Mouse (Mus musculus): ENCODE measurements around the gene Ripply1.
"Not testable (repeated sequence)": the region's sequence is repeated elsewhere in the genome, so short reads cannot be mapped to it uniquely, and the experiment has no call there.

Ripply1 gene

DNA sequence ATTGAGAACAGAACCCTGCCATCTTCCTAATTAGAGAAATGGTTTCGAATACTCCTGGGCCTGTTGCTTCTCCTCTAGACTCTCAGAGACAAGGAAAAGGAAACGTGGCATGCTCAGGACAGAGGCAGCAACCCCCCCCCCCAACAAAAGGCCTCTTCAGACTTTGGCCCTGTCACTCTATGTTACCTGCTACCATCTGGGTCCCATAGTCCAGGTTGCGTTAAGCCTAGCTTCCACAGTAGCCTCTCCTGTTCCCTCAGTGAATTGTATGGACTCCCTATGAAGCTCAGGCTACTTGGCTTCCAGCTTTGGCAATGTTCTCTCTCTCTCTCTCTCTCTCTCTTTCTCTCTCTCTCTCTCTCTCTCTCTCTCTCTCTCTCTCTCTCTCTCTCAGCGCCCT is 590 bp downstream of the Ripply1 start:
- no peak for DNase-seq (ENCODE audit: low read depth, low spot score)

DNA sequence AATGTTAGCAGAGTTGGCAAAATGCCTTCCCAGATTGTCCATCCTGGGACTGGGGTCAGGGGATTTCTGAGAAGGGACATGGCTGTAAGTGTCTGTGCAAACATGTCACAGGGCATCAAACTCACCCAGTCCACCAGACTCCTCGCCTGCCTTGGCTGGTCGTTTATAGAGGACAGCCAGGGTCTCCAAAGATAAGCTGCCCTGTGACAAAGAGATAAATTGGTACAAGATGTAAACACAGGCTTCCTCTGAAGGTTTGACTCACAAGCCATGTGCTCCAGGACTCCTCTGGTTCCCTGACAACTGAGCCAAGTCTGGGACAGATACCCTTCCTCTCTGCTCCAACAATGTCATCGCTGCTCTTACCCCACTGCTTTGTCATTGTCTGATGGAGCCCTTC is 1.2 kb downstream of the Ripply1 start:
- no peak for DNase-seq (ENCODE audit: low read depth, low spot score)

DNA sequence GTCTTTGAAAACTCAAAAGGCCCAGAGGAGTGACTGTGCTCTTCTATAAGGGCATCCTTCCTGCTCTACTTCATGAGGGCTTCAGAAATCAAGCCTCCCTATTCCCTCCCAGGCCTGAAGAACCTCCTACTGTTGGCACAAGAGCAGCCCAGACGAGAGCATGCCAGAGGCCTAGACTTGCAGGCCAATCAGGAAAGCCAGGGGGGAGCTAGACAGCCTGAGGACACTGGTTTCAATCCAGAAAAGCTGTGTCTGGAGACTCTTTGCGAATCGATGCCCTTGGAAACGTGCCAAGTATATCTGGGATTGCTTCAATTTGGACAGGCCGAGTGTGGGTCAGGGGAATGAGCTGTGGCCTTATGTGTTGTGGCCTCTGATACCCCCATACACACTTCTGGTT is 2.8 kb downstream of the Ripply1 start:
- no peak for DNase-seq (ENCODE audit: low read depth, low spot score)

DNA sequence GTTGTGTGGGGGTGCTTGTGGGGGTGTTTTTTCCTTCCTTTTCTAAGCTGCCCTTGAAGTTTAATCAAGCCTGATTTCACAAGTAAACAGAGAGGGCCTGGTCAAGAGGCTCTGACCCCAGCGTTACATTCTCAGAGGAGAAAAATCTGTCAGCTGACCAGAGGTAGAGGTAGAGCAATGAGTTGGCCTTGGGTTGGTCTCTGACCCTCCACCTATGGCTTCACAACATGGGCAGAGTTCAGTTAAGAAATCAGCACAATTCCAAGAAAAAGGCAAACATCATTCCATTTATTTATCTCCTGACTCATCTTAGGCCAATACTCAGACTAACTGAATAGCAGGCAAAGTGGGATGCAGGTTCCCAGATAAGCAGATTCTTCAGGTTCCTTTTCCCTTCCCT is 3.3 kb downstream of the Ripply1 start:
- no peak for DNase-seq (ENCODE audit: low read depth, low spot score)

DNA sequence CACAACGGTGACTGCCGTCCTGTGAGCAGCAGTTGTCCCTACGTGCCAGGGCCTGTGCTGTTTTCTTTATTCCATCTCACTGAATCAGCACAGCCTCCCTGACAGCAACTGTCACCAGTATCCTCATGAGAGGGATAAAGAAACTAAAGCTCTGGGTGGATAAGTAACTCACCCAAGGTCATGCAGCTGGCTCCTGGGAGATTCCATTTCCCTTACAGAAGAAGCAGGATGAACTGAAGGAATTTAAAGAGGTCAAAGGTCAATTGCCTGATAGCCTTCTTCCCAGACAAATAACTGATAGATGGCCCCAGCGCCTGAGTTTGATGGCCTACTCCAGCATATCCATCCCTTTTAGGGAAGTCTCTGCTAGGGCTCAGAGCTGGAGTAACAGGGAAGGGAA is 4.8 kb downstream of the Ripply1 start:
- no peak for DNase-seq (ENCODE audit: low read depth, low spot score)

DNA sequence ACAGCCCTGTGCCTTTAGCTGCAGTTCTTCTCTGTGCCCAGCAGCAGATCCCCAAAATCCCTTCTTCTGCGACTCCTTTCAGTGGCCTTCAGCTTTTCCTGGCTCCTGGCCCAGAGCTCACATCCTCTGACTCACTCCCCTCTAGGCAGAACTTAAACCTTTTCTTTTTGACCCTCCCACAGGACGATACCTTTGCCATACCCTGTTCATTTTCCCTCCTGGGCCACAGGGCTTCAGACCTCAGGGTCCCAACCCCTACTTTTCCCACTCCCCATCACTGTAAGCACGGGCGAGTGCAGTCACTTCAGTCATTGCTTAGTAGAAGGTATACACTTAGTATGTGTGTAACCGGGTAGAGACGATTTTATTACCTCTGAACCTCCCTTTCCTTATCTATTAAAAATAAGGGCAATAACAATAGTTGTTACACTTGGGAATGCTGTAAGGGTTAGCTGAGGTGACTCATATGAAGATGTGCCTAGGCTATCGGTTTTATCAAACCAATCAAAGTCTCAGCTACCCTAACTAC is 7.0 kb downstream of the Ripply1 start:
- no peak for DNase-seq (ENCODE audit: low read depth, low spot score)

DNA sequence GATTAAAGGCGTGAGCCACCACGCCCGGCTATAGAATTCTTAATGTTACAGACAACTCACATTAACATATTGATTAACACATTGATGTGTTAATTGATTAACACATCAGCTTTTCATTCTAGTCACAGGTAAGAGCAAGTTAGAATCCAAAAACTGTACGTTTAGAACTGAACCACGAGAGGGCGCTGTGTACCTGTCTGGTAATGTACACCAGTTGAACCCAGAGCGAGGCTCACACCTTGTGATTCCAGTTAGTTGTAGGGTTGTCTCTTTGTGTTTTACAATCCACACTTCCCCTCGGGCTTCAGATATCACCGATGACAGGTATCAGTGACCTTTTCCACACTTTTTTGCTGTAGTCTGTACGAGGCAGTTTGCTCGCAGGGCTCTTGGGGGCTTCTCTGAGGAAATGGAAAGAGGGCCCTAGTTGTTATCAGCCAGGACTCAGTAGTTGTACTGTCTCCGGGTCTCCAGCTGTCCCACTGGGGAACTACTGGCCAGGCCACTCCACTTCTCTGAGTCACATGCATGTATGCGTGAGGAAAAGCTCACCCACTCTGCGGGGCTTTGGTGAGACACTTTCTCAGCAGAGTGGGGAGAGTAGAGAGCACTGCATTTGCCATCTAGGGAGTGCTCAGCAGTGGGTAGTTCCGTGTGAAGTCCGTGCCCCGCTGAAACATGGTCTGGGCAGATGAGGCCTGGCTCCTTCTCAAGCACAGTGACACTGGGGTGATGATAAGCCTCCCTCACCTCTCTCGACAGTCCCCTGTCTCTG is 7.7 kb downstream of the Ripply1 start:
- no peak for DNase-seq (ENCODE audit: low read depth, low spot score)

DNA sequence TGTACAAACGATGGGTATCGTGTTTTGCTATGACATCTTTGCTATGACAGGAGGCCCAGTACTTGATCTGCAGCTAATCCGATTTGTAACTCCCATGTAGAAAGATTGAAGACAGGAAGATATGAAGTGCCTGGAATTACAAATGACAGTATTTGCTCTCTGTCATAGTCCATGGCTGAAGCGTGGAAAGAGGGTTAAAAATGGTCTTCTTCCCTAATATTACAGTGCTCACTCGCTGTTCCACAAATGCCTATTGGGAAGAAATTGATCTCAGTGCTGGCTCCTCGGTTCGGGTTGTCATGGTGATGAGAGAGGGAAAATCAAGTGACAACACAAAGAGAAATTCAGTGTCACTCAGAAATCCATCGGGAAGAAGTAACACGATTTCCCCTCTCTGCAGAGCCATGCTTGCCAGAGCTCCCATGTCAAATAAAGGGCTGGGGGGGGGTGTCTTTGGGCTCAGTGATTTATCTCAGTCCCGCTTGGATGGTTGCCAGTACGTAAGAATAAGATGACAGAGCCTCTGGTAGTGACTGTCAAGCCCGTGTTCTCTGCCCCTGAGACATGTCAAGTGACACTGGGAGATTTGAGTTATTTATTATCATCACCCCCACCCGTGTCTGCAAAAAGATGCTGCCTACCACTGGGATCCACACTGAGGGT is 12.0 kb downstream of the Ripply1 start:
- DNase-seq (ENCODE audit: low read depth, low spot score) = no peak

DNA sequence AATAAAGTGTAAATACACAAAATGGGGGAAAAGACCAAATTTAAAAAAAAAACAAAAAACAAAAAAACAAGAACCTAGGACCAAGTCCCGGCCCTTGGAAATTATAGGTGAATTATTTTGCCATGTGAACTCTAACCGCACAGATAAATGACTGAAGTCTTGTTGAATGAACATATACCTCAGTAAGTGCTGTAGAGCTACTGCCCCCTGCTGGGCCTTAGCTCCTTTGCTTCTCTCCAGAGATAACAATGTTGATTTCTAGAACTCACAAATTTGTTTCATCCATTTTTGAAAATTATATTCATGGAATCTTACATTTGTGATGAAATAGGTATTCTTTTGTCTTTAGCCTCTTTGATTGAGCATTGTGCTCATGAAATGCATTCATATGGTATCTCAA is 19.6 kb downstream of the Ripply1 start:
- no peak for DNase-seq (ENCODE audit: low read depth, low spot score)

DNA sequence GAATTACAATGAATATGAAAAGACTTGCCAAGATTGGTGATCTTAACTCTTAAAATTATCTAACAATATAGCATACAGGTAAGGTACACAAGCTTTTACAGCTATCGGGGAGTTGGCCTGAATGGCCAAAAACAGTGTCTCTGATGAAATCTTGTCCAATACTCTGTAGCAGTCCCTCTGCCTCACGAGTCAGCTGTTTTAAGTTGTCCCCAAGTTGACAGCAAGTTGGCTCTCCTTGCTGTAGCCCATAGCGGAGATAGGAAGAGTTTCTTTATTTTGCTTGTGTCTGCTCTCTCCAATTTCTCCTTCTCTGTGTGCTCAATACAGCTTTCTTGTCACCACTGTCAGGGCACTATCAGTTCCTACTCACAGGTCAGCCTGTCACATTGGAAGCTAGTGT is 23.5 kb downstream of the Ripply1 start:
- DNase-seq (ENCODE audit: low read depth, low spot score) = not testable (repeated sequence)

DNA sequence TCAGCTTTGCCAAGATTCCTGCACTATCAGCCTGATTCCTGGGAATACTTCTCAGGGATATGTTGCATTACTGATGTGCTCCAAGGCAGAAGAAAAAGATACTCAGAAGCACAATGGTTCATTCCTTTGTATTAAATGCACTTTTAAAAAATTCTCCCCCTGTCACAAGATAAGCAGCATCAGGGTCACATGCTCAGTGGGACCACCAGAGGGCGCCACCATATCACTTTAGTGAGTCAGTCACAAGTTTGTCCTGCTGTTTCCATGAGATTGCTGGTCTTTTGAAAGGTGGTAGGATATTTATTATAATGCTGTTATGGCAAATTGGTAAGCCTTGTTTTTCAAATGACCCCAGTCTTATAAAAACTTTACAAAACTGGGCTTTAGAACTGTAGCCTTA is 30.3 kb downstream of the Ripply1 start:
- no peak for DNase-seq (ENCODE audit: low read depth, low spot score)

DNA sequence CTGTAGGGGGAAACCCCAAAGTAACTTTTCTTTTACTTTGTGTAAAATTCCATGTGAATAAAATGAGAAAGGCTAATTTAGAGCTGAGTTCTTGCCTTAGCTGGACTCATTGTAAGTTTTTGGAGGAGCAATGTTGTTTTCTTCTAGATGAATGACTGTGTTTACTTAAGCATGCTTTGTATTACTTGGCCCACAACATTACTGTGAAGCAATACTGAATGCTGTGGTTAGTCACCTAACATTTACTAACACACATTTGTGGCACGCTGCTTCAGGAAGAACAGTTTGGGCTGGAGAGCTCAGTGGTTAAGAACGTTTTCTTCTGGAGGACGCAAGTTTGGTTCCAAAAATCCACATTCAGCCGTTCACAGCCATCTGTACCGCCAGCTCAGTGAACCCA is 45.1 kb downstream of the Ripply1 start:
- DNase-seq (ENCODE audit: low read depth, low spot score) = no peak

DNA sequence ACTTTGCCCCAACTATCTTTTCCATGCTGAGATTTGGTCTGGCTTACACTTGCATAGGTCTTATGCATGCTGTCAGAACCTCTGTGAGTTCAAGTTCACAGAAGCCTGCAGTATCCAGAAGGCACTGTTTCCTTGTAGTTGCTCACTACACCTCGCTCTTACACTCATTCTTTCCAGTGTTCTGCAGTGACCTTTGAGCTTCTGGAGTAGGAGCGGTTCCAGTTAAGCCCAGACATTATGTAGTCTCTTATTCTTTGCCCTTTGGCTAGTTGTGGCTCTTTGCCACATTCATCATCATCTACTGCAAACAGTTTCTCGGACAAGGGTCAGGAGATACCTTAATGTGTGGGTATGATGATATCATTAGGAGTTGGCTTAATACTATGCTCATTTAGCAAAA is 51.6 kb downstream of the Ripply1 start:
- no peak for DNase-seq (ENCODE audit: low read depth, low spot score)
